Mouse (Mus musculus): ENCODE data around the gene Usp36.
A peak's percentile ranks its signal among the peaks of the same experiment; 100 is the strongest.
"Not testable (repeated sequence)": the region's sequence is repeated elsewhere in the genome, so short reads cannot be mapped to it uniquely, and the experiment has no call there.

The Usp36 gene

GRCm38 (mm10) chr11:118289999-118290889 is at the start of gene Usp36:
TSS of gene Usp36 (minus strand) at chr11:118290244.
- DNase-seq (ENCODE audit: extremely low spot score, low spot score), result peak; percentile 99

GRCm38 (mm10) chr11:118337491-118338168 is 47.6 kb upstream of the Usp36 start:
- DNase-seq (ENCODE audit: extremely low spot score, low spot score), result no peak

GRCm38 (mm10) chr11:118333431-118333830 is 43.4 kb upstream of the Usp36 start:
- no peak for DNase-seq (ENCODE audit: extremely low spot score, low spot score)

GRCm38 (mm10) chr11:118332376-118332775 is 42.3 kb upstream of the Usp36 start:
- DNase-seq (ENCODE audit: extremely low spot score, low spot score), result no peak

GRCm38 (mm10) chr11:118330777-118331176 is 40.7 kb upstream of the Usp36 start:
- DNase-seq (ENCODE audit: extremely low spot score, low spot score), result no peak

- DNase-seq (ENCODE audit: extremely low spot score, low spot score), result no peak
These were observed 40.3 kb upstream of the Usp36 start for GRCm38 (mm10) chr11:118330361-118330760.

GRCm38 (mm10) chr11:118328947-118329346 is 38.9 kb upstream of the Usp36 start:
- no peak for DNase-seq (ENCODE audit: extremely low spot score, low spot score)

- DNase-seq (ENCODE audit: extremely low spot score, low spot score), result no peak
These were observed 38.5 kb upstream of the Usp36 start for GRCm38 (mm10) chr11:118328511-118328910.

GRCm38 (mm10) chr11:118326991-118327971 is 37.2 kb upstream of the Usp36 start:
- DNase-seq (ENCODE audit: extremely low spot score, low spot score), result no peak

GRCm38 (mm10) chr11:118326491-118326890 is 36.4 kb upstream of the Usp36 start:
- DNase-seq (ENCODE audit: extremely low spot score, low spot score), result no peak

GRCm38 (mm10) chr11:118324541-118324940 is 34.5 kb upstream of the Usp36 start:
- peak; percentile 58 for DNase-seq (ENCODE audit: extremely low spot score, low spot score)

GRCm38 (mm10) chr11:118323974-118324373 is 33.9 kb upstream of the Usp36 start:
- peak; percentile 27 for DNase-seq (ENCODE audit: extremely low spot score, low spot score)

- no peak for DNase-seq (ENCODE audit: extremely low spot score, low spot score)
These were observed 32.6 kb upstream of the Usp36 start for GRCm38 (mm10) chr11:118322647-118323046.

GRCm38 (mm10) chr11:118321971-118322370 is 31.9 kb upstream of the Usp36 start:
- DNase-seq (ENCODE audit: extremely low spot score, low spot score), result no peak

- no peak for DNase-seq (ENCODE audit: extremely low spot score, low spot score)
These were observed 31.5 kb upstream of the Usp36 start for GRCm38 (mm10) chr11:118321500-118321899.

- no peak for DNase-seq (ENCODE audit: extremely low spot score, low spot score)
These were observed 28.6 kb upstream of the Usp36 start for GRCm38 (mm10) chr11:118318678-118319077.

GRCm38 (mm10) chr11:118317129-118317528 is 27.1 kb upstream of the Usp36 start:
- DNase-seq (ENCODE audit: extremely low spot score, low spot score), result peak; percentile 42

GRCm38 (mm10) chr11:118316231-118316806 is 26.3 kb upstream of the Usp36 start:
- no peak for DNase-seq (ENCODE audit: extremely low spot score, low spot score)

- DNase-seq (ENCODE audit: extremely low spot score, low spot score), result no peak
These were observed 22.2 kb upstream of the Usp36 start for GRCm38 (mm10) chr11:118312132-118312723.

- not testable (repeated sequence) for DNase-seq (ENCODE audit: extremely low spot score, low spot score)
These were observed 17.9 kb upstream of the Usp36 start for GRCm38 (mm10) chr11:118307962-118308361.

Measured in neural tube, embryonic 10.5 days (tissue).